Mouse (Mus musculus): ENCODE measurements at regions not wholly inside any gene's neighbourhood (a gene's known extent, or its start where the extent isn't known, plus 50 kb on each side); places are given as distances from the start of the nearest gene placed in this dataset.

DNA sequence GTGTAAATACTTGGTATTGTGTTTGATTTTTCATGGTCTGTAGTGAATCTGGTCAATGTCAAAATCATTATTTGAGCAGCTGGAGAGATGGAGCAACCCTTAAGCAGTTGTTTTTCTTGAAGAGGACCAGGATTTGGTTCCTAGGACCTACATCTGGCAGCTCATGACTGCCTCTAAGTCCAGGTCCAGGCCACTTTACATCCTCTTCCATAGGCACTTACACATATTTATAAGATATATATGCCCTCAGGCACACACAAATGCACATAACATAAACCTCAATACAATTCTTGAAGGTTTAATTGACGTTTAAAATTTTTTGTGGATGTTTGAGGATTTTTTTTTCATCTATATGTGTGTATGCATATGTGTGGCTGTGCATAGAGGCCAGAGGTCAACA lies 96.8 kb upstream of the Fam240b start:
- no peak for ATAC-seq (replicated peaks; ENCODE audit: low FRiP score, low TSS enrichment, poor library complexity, severe bottlenecking)

- ATAC-seq (replicated peaks; ENCODE audit: low FRiP score, low TSS enrichment, poor library complexity, severe bottlenecking) = peak; percentile 61; the same call in 1 of the 2 replicates
Observed at GRCm38 (mm10) chr13:64573711-64574110, 76.1 kb upstream of the Fam240b start.

GRCm38 (mm10) chr13:64568876-64569275 lies 71.3 kb upstream of the Fam240b start:
- no peak for ATAC-seq (replicated peaks; ENCODE audit: low FRiP score, low TSS enrichment, poor library complexity, severe bottlenecking)

GRCm38 (mm10) chr13:64566966-64567708 lies 69.5 kb upstream of the Fam240b start:
- ATAC-seq (replicated peaks; ENCODE audit: low FRiP score, low TSS enrichment, poor library complexity, severe bottlenecking) = no peak

DNA sequence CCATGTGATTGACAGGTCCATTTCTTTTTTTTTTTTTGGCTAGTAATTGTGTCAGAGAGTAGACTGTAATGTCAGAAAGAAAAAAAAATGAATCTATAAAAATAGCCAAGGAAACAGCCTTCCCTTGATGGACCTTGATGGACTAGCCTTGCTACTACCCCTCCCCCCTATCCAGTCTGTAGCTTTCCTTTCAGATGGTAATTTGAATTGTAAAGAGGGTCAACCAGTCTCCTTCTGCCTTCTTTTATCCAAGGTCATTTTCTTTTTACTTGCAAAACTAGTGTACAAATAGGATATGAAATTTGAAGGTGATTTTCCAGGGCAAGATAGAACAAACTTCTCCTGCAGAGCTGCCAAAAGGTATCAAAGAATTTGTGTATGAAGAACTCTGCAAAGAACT lies 68.2 kb upstream of the Fam240b start:
- no peak for ATAC-seq (replicated peaks; ENCODE audit: low FRiP score, low TSS enrichment, poor library complexity, severe bottlenecking)
